Mouse (Mus musculus) activated CD4-positive, CD25-positive, alpha-beta regulatory T cell, adult 4 months (primary cell): ENCODE results near the gene Abi1. TPM values are rescaled to one million over a fixed set of nuclear protein-coding genes. Genes with fewer than 3 reads are reported as not detected.
"Not testable (repeated sequence)": the region's sequence is repeated elsewhere in the genome, so short reads cannot be mapped to it uniquely, and the experiment has no call there.

Source experiments
- ATAC-seq: one replicate; pipeline ENCODE4 v1.8.0; 2017
- polyA plus RNA-seq, 2 experiments: library from polyadenylated mRNA; unstranded; fragments of 100-300 nt; shearing (Covaris generic); gene quantifications; one replicate each; pipeline ENCODE4 v1.2.1; 2017

Gene Abi1
- polyA plus RNA-seq, 2 experiments from 2014 or later = 222 to 231 TPM

DNA sequence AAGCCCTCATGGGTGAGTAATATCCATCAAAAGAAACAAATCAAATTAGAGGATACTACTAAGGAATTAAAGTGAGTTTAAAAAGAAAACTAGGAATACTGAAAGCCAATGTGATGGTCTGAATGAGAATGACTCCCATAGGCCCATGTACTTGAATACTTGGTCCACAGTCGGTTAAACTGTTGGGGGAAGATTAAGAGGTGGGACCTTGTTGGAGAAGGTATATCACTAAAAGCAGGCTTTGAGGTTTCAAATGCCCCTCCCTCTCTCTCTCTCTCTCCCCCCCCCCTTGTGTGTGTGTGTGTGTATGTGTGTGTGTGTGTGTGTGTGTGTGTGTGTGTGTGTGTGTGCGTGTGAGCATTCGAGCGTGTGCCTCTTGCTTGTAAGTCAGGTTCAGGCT lies 9.4 kb downstream of the Abi1 start:
- ATAC-seq = no peak

DNA sequence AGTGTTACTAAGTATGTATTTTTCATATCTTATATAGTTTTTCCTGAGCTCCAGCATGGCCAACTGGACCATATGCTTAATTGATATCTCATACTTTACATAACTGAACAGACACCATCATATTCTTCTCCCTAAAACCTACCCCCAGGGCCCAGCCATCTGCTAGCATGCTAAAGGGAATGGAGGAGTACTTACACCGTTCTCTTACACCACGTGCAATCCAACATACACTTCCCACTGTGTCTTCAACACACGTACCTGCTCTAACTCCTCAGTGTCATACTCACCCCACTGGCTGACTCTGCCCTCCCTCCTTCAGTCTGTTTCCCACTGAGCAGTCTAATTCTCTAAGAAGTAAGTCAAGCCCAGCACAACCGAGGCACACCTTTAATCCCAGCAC lies 11.2 kb downstream of the Abi1 start:
- no peak for ATAC-seq

DNA sequence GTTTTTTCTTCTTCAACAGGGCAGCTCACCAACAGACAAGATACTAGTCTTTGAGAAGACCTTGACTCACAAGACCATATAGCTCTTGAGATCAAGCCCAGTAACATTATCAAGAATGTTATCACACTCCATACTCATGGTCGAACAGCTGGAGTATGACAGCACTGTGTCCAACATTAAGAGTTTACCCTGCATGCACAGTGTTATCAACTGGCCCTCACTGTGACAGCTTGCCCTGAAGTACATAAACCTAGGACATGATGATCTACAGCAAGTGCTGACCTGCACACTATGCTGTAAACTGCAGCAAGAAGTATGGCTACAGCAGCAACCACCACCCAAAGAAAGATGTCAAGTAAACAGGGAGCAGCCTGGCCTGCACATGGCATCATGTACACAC lies 13.7 kb downstream of the Abi1 start:
- ATAC-seq = no peak

DNA sequence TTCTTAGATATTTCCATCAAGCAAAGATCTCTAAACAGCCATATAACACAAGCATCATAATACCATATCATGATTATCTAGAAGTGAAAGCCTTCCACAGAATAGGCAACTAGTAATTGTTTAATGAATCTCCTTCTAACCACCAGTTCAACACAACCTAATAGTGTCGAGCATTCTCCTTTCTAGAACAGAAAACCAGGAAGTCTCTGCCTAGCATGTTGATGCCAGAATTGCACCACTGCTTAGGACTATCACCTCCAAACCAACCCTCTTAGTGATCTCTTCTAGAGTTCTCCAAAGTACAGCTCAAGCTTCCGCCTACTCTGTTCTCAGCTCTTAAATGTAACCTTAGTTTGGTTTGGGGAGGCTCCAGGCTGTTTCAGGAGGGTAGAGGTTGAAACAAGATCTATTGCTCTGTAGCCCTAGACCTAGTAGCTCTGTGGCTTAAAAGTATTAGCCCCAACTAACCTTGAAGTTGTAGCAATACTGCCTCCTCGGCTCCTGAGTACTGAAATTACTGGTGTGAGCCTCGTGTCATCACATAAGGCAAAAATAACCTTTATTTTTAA lies 16.2 kb downstream of the Abi1 start:
- no peak for ATAC-seq

DNA sequence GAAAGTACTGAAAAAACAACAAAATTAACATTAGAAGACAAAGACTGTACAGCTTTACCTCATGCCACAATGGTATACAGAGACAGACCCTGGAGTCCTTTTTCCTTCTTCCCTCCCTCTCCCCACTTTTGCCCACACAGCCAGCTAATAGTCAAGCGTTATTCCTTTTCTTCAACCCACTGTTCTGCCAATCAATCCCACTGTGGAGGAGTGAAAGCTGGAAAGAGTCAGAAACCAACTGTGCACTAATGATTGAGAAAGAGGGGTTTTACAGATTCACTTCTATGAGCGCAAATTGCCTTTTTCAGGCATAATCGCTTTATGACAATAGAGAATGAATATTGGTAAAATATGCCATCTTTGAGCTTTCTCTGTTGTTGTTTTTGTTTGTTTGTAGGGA lies 17.0 kb downstream of the Abi1 start:
- ATAC-seq = no peak

DNA sequence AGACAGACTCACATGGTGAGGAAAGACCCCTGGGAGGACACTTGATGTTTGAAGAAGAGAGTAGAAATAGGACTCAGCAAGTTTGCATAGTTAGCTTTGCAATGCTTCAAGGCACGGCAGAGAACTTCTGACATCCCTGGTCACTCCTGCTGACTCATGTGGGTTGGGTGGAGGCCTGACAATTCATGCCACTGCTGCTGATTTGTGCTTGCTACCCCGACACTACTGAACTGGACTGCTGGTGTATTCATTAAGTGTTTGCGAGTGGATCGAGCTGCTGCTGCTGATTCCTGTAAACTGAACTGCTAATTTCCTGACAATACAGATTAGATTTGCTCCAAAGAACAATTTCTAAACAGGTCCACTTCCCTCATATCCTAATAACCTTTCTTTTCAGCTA lies 18.3 kb downstream of the Abi1 start:
- no peak for ATAC-seq

DNA sequence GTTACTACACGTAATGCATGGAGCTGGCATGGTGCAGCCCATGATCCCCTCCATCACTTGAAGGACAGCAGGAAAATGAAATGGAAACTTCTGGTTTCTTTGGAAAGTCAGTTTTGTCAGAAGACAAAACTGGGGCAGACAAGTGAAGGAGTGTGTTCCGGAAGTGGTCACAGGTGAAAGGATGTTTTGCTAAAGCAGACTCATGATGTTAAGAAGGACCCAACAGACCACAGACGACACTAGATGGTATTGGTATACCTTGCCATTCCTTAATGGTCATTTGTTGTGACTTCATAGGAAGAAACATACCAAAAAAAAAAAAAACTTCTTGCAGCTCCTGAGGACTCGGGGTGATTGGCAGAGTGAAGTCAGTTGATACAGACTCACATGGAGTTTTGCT lies 18.7 kb downstream of the Abi1 start:
- ATAC-seq = peak; percentile 64

DNA sequence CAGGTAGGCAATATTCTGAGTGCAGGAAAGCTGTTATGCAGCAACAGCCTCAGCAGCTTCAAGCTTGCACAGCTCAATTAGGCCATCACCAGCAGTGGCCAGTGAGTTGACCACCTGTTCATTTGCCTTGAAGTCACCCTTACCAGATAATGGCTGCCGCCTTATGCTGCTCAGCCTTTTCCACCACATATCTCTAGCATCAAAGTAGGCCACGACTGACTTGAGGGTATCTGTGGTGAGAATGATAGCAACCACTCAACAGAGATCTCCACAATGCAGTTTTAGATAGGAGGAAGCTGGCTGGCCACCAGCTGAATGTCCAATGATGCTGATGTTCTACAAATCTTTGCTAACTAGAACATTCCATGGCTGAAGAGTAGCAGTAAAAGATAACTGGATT lies 20.9 kb downstream of the Abi1 start:
- ATAC-seq = no peak

DNA sequence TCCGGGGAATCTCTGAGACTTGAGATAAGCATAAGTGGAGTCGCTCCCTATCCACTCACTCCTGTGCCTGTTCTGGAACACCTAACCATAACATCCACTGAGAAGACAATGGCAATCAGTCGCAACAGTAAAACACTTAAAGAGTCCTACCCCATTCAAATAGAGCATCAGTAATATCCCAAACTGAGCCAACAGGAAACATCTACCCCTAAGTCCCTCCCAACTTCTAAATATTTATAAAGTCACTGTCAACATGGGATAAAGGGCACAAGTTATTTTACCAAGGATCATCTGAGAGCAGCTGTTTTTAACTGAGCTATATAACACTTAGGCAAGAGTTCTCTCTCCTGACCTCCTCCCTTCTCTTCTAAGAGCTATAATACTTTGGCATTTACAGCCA lies 23.9 kb downstream of the Abi1 start:
- no peak for ATAC-seq

DNA sequence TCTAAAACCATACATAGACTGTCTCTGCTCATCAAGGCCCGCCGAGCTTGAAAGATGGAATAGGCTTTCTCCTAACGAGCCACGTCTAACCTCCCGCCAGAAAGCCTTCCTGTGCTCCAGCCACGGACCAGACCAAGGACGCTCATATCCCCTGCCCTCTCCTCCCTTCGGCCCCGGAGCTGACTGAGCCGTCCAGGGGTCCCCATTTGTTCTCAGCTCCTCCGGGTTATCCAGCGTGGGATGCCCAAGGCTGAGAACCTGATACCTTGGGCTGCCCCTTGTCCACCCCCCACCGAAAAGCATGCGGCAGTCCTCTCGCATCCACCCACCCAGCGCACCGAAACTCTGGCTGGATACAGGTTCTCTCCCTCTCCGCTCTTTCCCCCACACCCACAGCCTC lies 24.7 kb downstream of the Abi1 start:
- no peak for ATAC-seq

DNA sequence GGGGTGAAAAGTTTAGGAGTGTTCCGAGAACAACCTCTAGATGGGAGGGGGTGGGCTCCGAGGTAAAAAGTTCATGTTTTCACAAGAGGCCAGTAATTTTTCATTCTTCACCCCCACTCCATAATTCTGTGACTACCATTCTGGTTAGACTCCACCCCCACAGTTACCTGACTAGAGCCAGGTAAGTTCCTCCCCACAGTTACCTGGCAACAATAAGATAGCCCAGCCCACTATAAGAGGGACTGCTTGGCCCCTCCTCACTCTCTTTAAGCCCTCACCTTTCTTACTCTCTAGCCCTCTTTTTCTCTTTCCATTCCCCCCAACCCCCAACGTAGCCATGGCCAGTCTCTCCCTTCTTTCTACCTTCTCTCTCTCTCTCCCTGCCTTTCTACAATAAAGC lies 25.1 kb downstream of the Abi1 start:
- not testable (repeated sequence) for ATAC-seq

DNA sequence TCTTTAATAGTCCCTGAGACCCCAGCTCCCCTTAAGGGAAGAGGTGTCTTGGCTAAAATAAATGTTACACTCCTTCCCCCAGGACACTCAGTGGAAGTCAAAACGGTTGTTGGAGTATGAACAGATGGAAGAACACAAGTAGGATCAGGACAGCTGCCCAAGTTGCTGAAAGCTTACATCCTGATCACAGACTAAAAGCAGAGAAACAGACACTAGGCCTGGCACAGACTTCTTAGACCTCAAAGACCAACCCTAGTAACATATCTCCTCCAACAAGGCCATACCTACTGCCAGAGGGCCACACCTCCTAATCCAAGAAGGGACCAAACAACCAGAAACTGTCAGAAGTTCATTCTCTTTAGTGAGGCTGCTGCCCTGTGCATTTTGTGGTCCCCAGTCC lies 31.8 kb downstream of the Abi1 start:
- no peak for ATAC-seq

DNA sequence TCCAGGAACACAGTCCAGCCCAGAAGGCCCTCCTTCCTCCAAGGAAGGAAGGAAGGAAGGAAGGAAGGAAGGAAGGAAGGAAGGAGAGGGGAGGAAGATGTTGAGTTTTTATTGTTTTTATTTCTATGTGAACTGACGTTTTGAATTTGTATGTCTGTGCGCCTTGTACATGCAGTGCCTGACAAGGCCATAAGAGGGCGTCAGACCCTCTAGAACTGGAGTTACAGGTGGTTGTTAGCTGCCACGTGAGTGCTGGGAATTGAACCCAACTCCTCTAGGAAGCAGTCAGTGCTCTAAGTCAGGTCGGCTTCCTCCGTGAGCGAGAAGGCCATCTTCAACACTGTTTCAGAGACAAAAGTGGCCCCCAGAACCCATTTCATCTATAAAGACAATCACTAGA lies 32.5 kb downstream of the Abi1 start:
- no peak for ATAC-seq

DNA sequence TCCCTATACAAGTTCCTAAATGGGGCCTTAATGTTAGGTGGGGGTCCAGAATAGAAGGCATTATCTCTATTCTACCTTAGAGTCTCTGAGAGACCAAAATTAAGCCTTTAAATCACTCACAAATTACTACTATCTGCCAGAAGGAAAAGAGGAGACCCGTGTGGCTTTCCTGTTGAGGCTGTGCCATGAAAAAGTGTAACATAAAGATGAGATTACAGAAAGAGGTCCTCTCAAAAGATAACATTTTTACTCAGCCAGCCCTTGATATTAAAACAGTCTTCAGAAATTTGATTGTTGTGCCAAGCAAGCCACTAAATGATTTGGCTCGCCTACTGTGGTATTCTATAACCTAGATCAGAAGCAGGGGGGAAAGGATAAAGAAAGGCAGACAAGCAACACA lies 32.9 kb downstream of the Abi1 start:
- no peak for ATAC-seq

DNA sequence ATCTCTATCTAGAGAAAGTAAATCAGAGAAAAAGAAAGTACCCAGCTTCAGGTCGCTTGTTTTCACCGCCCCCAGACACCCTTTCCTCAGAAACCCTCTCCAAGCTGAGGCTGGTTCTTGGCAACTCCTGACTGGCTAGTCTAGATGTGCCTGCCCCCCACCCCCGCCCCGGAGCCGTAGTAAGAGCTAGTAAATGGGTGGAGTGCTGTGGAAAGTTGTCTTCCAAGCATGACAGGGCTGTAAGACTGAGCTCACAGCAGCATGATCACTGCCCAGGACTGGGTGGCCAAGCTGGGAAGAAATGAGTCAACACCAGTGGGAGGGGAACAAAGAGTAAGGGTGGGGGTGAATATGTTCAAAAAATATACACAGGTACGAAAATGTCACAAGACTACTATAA lies 33.8 kb downstream of the Abi1 start:
- peak; percentile 70 for ATAC-seq

DNA sequence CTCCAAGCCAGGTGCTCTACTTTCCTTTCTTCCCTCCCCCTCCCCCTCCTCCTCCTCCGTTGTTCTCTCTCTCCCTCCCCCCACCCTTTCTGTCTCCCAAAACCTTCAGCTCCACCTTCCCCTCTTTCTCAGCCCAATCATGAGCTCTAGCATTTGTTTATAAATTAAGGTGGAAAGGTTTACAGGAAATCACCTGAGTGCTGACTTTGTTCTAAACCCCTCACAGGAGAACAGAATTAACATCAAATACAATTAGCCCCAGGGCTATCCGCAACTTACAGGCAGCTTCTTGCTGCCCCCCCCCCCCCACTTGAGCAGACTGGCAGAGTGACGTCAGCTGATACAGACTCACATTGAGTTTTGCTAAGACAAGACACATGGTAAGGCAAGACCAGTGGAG lies 37.4 kb downstream of the Abi1 start:
- ATAC-seq = no peak

DNA sequence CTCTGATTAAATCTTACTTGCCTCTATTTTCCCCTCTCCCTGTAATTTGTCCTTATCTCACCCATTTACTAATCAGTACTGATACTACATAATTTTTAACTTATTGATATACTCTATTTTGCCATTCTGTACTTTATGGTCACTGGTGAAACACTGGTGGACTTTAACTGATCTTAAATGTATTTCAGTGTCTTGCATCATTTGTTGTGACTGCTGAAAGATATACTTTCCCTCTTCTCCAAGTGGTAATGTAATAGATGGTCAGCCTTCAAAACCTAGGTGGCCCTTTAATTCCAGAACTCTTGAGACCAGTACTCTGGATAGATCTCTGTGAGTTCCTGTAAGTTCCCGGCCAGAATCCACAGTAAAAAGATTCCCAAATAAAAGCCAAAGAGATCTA lies 40.4 kb downstream of the Abi1 start:
- no peak for ATAC-seq

DNA sequence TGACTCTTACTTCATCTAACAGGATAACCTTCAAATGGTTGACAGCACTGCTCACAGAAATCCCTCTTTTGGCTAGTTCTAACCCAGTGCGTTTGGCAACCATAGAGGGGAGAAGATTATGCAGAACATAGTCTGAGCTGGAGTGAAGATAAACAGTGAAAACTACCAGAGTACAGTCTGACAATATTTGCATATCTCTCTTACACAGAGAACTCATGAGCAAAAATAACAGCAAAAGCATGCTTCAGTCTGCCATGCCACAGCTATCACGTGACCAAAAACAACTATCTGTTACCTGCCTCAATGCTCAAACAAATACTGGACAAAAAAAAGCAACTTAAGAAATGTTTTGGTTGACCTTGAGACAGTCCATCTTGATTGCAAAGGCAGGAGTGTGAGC lies 41.2 kb downstream of the Abi1 start:
- ATAC-seq = no peak

DNA sequence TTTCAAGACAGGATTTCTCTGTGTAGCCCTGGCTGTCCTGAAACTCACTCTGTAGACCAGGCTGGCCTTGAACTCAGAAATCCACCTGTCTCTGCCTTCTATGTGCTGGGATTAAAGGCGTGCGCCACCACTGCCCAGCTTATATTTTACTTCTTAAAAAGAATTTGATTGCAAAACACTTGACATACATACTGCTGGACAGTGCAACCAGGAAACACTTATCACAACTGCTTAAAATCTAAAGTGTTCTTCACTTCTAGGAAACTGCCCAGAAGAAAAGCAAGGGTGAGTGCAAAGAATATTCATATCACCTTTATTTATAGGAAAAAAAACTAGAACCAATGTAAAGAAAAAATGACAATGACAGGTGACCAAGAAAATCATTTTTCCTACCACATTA lies 42.0 kb downstream of the Abi1 start:
- ATAC-seq = no peak

DNA sequence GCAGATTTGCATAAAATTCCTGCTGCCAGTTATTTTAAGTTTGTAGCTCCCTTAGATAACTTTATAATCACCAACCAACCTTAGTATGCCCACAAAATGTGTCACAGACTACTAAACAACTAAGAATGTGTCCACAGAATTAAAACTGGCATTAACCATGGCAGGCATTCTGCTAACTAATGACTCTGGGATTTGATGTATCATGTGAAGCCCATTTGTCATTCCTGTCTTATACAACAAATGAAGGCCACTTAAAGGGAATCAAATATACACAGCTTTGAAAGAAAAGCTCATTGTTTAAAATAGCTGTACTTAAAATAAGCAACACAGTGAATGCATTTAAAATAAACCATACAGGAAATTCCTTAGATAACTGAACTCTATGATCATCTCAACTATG lies 44.0 kb downstream of the Abi1 start:
- no peak for ATAC-seq

DNA sequence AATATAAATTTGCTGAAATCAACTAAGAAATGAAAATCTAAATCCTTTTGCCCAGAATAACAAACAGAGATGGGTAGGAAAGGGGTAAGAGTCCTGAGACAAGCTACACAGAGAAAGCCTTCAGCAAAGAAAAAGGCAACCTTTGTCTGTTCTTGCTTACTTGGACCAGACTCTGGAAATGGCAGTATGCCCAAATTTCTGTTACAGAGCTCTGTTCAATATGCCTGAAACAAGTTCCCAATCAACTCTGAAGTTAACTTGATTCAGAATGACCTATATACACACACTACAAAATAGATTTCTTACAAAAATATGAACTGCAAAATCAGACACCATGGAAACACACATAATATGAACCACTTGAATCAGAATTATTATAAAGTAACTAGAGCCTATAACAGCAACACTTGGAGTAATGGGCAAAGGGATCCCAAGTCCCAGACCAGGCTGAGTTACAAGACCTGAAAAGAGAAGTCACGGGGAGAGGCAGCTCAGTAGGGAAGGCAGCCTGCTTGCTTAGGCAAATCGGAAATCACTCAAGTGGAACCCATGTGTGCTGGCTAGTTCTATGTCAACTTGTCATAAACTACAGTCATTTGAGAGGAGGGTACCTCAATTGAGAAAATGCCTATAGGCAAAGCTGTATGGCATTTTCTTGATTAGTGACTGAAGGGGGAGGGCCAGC lies 53.9 kb downstream of the Abi1 start:
- ATAC-seq = no peak

DNA sequence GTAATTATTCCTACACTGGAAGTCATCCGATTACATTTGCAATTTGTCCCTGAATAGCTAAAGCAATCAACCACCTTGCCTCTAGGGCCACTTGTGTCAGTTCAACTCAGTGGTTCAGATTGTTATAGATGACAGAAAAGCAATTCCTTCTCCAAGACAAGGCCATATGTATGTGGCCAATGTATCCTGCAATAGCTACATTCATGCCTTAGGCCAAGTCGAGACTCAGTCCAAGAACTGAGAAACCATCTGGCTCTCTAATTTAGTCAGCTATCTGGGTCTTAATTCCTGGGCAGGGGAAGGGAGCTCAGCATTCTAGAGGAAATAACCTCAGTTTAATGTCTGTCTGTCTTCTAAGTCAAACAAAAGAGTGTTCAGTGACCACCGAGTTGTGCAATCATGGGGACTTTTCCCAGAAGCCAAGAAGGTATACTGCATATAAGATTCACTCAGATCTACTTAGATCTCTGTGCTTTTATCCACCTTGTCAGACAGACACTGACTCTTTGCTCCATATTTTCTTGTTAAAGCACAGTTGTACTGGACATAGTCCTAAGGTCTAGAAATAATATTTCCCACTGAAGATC lies 62.6 kb downstream of the Abi1 start:
- ATAC-seq = no peak

DNA sequence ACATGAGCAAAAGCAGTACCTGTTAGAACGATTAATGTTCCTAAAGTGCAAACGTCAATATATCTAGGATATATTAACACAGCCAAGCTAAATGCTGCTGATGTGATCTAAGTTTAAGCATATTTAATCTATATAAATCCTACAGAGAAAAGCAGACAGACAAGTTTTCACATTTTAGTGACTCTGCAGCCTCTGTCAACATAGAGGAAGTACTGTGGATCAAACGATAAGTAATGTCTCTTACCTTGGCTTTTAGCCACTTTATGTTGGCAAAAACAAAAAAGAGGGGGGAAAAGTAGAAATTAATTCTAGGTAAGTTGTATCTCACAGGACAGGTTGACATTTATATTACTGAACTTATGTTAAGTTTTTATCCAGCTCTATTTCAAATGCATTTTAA lies 77.1 kb downstream of the Abi1 start:
- ATAC-seq = no peak

DNA sequence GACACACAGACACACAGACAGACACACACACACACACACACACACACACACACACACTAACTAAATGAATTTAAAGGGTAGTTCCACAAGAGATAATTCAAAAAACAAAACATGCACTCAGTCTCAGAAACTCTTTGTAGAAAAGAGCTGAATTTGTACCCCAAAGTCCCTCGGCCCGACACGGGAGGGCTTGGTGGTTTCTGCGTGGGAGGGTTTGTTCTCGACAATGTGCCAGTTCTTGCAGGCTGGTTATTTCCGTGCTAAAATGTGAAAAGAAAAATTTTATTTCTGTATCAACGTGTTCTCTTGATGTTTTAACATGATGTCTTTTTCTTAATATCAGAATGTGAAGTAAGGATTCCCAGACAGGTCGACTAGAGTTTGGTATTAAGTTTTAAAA lies 77.8 kb downstream of the Abi1 start:
- no peak for ATAC-seq

DNA sequence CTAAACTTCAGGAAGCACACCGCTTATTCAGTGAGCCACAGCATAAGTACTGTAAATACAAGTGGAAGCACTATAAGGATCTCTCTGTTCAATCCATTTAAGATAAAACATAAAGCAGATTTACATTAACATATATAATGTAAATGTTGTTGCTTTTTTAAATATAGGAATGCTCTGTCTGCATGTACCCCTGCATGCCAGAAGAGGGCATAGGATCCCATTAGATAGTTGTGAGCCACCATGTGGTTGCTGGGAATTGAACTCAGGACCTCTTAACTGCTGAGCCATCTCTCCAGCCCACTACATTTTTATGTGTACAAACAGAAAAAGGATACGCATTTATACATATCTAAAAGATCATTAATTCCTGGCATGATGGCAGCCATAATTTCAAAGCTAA lies 78.4 kb downstream of the Abi1 start:
- no peak for ATAC-seq
